14 mouse cellular contexts compared by ENCODE assay signal in the genomic region with DNA sequence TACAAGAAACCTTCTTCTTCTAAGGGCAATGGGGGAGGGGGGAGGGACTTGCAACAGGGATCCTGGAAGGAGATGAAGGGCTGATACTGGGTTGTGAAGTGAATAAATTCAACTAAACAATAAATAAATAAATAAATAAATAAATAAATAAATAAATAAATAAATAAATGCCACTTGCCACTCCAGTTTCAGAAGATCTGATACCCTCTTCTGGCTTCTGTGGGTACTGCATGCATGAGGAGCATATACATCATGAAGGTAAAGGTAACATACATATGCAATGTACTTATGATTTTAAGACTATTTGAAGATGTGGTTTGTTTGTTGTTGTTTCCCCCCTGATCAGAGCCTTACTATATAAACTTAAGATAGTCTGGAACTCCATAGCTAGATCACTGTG. TPM values are rescaled to one million over a fixed set of nuclear protein-coding genes. Genes with fewer than 3 reads are reported as not detected.
DNase-seq lines count a peak whose midpoint lies in the region; ATAC-seq and TF ChIP-seq lines count a peak whose summit lies in the region.
"Had no signal": no experiment of that assay in that cellular context is flagged by ENCODE, and none has a peak within 500 bp of the region (broad histone marks: within the 10 kb centered on the region; RNA-seq: fewer than 3 reads in every experiment).

No protein-coding gene starts in this region.

- peak; percentile 31 for TF ChIP-seq CTCF in left cerebral cortex, adult 2 months (IDR thresholded peaks at IDR 0.05)

- H3K4me3 ChIP-seq in left cerebral cortex, adult 2 months = no peak overlapping the region
- H3K4me3 ChIP-seq: midbrain, embryonic 12.5 days had no signal

- H3K27ac ChIP-seq in left cerebral cortex, adult 2 months = no peak overlapping the region
- H3K27ac ChIP-seq: midbrain, embryonic 12.5 days had no signal

- DNase-seq in CD4-positive, CD25-positive, alpha-beta regulatory T cell, adult 2 months (ENCODE audit: low read depth, low spot score) = peak; percentile 42
- no peak for DNase-seq in left cerebral cortex, adult 2 months (ENCODE audit: extremely low spot score in 1 of 2, low spot score in 2 of 2)
- DNase-seq in left cerebral cortex, postnatal 14 days (ENCODE audit: low spot score in 2 of 2) = no peak
- peak; percentile 22 for DNase-seq in A20 (ENCODE audit: low read depth, low spot score)
- DNase-seq in c-Kit-positive CD71-negative TER-119-negative erythroid progenitor cells, embryonic 14.5 days (ENCODE audit: low read depth) = peak; percentile 16
- no peak for DNase-seq in left cerebral cortex, postnatal 4 days
- DNase-seq in cerebellum, postnatal 36 days = no peak
- DNase-seq: heart, adult 18-20 months; heart, postnatal 36 days; kidney, adult 18-20 months; right cerebral cortex, postnatal 4 days had no signal

- no peak for ATAC-seq in CD4-positive, CD25-positive, alpha-beta regulatory T cell, adult 4 months

- intact Hi-C loops in left cerebral cortex, adult 2 months (cut with DNase I) = no loop called here
- intact Hi-C loops in left cerebral cortex, postnatal 14 days (cut with DNase I) = no loop called here
- intact Hi-C loops in left cerebral cortex, postnatal 4 days (cut with DNase I) = no loop called here

RNA-seq across cellular contexts. Expression of gene Irak1bp1, which starts 54.8 kb away (rescaled TPM):
- 1 to 10 TPM in 1 of 2 experiments, under 1 TPM in 1; 0.37 to 1.2 TPM for polyA plus RNA-seq in CD4-positive, CD25-positive, alpha-beta regulatory T cell, adult 4 months (2017; shearing (Covaris generic))
- 10 to 100 TPM; 16.6 to 18.6 TPM for total RNA-seq in left cerebral cortex, adult 2 months (2021)
- total RNA-seq in left cerebral cortex, postnatal 14 days (2021) = 10 to 100 TPM; 21.3 to 24.9 TPM
- total RNA-seq in left cerebral cortex, postnatal 4 days (2021) = 10 to 100 TPM; 24.5 to 29.0 TPM
- total RNA-seq: neutrophil, adult 5-6 weeks had no signal

Comparison
In these comparisons a context has a peak if more than half of its experiments do, and no peak if none do; other contexts are left out.
1. DNase-seq: peak in CD4-positive, CD25-positive, alpha-beta regulatory T cell, adult 2 months (single experiment), A20 (single experiment) and c-Kit-positive CD71-negative TER-119-negative erythroid progenitor cells, embryonic 14.5 days (single experiment); none in left cerebral cortex, adult 2 months (0 of 2), left cerebral cortex, postnatal 14 days (0 of 2), left cerebral cortex, postnatal 4 days (single experiment) and cerebellum, postnatal 36 days (0 of 2).